Mouse (Mus musculus) T-helper 1 cell (primary cell): ENCODE data around the gene Klf7.
"Not testable (repeated sequence)": the region's sequence is repeated elsewhere in the genome, so short reads cannot be mapped to it uniquely, and the experiment has no call there.

Source experiments
- in situ Hi-C: fragments of 300-600 bp; cut with MboI, MseI; formaldehyde crosslinking; loops from one replicate; pipeline ENCODE4 v1.15.1; 2025; ENCODE audit warnings: high pct_unique_total_duplicates

Klf7 gene

GRCm38 (mm10) chr1:64121559-64122465 is at the start of gene Klf7:
Gene Klf7, minus strand, starts transcription at chr1:64122282.
- in situ Hi-C loops, result no loop called here

GRCm38 (mm10) chr1:64164526-64165062 is 42.5 kb upstream of the Klf7 start:
- in situ Hi-C loops, result no loop called here

- in situ Hi-C loops, result no loop called here
Measured at GRCm38 (mm10) chr1:64158766-64159165, 36.7 kb upstream of the Klf7 start.

- in situ Hi-C loops, result no loop called here
Measured at GRCm38 (mm10) chr1:64149185-64149584, 27.1 kb upstream of the Klf7 start.

GRCm38 (mm10) chr1:64142691-64143445 is 20.8 kb upstream of the Klf7 start:
- in situ Hi-C loops, result no loop called here

DNA sequence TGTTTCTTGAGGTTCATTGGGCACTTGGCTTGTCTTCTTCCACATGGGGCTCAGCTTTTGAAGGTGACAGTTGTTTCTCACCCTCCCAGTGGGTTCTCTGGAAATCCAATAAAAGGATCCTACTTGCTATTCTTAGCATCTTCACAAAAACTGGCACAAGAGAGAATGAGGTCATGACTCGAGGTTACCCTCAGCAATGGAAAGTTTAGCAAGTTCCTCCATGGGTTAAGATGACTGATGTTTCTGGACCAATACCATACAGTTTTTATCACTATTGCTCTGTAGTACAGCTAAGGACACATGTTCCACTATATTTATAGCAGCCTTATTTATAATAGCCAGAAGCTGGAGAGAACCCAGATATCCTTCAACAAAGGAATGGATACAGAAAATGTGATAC is 12.4 kb upstream of the Klf7 start:
- in situ Hi-C loops, result loop anchor here (10.0 kb wide), 1 partner anchor 310 kb away; no protein-coding TSS in a partner anchor

GRCm38 (mm10) chr1:64126822-64127221 is 4.7 kb upstream of the Klf7 start:
- in situ Hi-C loops, result no loop called here

DNA sequence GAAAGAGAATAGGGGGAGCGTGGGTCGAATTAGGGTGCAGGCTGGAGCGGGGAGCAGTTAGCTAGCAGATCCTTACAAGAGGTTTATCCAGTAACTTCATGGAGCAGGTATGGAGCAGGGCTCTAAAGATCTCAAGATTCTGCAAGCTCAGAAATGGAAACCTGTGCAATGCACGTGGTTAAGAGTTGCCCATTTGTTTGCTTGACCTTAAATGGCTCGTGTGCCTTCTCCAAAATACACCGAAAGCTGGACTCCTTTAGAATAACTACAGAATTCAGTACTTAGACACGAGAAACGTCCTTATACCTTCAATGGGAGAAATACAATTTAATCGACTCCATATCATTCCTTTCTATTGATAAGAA is 366 bp upstream of the Klf7 start:
- in situ Hi-C loops, result no loop called here

GRCm38 (mm10) chr1:64120811-64121515 is 1.1 kb downstream of the Klf7 start:
- in situ Hi-C loops, result no loop called here

- in situ Hi-C loops, result no loop called here
Measured at GRCm38 (mm10) chr1:64120421-64120810, 1.7 kb downstream of the Klf7 start.

- in situ Hi-C loops, result loop anchor here (5.0 to 10.0 kb wide), 4 partner anchors 72 to 495 kb away; partner anchors contain the start of genes Creb1 and Mettl21a
Measured at GRCm38 (mm10) chr1:64119851-64120250, 2.2 kb downstream of the Klf7 start.

- in situ Hi-C loops, result loop anchor here (5.0 to 10.0 kb wide), 4 partner anchors 73 to 495 kb away; partner anchors contain the start of genes Creb1 and Mettl21a
Measured at GRCm38 (mm10) chr1:64119358-64119794, 2.7 kb downstream of the Klf7 start.

DNA sequence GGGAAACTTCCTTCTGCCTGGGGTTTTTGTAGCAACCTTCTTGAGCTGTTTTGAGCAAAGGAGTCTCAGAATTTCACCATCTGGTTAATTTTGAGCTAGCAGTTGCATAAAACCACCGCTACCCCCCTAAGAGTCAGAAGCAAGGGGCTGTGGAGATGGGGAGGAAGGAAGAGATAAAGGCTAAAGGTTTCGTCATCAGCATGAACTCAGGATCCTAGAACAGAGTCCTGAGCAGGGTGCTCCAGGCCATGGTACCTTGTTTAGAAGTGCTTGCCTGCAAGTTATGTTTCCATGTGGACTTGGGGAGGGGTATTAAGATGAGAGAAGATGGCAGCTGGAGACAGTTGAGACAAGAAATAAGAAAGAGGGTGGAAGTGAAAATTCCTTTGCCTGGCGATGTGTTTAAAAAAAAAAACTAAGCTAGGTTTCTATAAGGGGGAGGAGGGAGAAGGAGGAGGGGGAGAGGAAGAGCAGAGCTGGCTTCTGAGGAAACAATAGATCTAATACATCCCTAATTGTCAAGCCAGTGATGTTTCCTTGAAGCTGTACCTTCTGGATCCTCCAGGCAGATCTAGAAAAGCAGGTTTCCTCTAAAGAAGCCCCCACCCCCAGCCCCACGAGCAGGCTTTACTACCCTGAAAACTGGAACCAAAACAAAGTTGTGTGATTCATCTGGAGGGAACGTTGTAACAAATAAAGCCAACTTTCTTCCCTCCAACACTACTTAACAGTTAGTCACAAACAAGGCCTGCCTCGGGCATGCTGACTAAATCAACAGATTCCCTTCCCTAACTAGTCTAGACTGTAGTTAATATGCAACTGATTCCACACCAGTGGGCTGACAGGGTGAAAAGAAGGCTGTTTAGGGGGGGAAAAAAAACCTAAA is 3.6 kb downstream of the Klf7 start:
- in situ Hi-C loops, result loop anchor here (5.0 to 10.0 kb wide), 4 partner anchors 74 to 496 kb away; partner anchors contain the start of genes Creb1 and Mettl21a

DNA sequence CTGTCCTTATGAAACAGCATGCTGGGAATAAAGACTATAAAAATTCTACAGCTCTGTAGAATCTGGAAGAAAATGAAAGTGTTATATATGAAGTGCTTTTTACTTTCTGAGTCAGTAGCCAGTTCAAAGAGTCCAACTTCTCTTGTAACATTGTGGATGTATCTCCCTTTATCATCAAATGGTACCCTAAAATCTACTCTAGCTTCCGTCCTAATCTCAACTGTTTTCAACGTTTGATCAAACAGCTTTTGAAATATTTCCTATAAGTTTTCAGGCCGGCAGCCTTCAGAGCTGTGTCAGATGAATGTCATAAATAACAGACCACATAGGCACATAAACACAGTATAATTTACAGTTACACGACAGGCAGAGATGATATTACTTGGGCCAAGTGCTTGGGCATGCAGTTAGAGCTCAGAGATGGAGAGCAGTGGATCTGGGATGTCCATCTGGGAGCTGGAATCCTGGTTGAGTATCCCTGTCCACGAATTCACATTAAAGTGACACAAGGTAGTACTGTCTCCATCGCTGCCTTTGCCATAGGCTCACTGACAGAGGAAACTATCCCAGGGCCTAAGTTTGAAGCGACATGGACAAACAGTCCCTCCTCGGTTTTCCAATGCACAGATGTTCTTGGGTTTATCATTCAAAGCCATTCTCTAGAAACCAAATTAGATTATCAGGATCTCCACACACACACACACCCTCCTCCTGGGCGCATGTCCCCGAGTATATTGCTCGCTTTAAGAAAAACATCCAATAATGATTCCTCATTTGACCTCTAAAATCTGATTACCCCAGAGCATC is 4.4 kb downstream of the Klf7 start:
- in situ Hi-C loops, result loop anchor here (5.0 to 10.0 kb wide), 4 partner anchors 75 to 497 kb away; partner anchors contain the start of genes Creb1 and Mettl21a

- in situ Hi-C loops, result loop anchor here (5.0 to 10.0 kb wide), 4 partner anchors 75 to 498 kb away; partner anchors contain the start of genes Creb1 and Mettl21a
Measured at GRCm38 (mm10) chr1:64116746-64117455, 5.2 kb downstream of the Klf7 start.

- in situ Hi-C loops, result loop anchor here (10.0 kb wide), 2 partner anchors 420 to 500 kb away; partner anchors contain the start of genes Creb1 and Mettl21a
Measured at GRCm38 (mm10) chr1:64114579-64114978, 7.5 kb downstream of the Klf7 start.

DNA sequence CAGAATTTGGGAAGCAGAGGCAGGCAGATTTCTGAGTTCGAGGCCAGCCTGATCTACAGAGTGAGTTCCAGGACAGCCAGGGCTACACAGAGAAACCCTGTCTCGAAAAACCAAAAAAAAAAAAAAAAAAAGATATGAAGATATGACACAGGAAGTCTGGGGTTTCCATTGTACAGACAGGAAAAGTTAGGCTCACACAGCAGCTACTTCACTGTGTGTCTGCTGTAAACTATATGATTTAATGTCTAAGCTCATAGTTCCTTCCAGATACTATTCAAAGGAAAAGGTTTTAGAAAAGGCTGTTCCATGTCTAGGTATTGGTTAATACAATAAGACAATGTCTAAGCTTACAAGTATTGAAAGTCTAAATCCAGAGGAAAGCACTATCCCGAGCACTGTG is 13.4 kb downstream of the Klf7 start:
- in situ Hi-C loops, result not testable (repeated sequence)

DNA sequence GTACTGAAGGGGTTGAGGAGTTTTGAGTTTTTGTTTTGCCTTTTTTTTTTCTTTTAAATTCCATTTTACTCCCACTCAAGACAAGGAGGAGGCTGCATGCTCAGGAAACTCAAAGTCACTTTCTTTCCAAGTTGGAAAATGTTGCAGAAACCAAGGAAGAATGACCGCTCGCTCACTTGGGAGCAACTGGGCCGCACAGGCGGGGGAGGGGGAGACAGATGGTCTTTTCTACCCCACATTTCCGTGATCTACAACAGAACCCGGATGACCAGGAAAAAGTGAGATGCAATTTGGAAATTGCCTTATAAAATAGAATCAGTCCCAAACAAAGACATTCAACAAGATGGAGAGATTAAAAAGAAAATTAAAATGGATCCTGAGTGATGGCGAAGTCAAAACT is 14.6 kb downstream of the Klf7 start:
- in situ Hi-C loops, result no loop called here

DNA sequence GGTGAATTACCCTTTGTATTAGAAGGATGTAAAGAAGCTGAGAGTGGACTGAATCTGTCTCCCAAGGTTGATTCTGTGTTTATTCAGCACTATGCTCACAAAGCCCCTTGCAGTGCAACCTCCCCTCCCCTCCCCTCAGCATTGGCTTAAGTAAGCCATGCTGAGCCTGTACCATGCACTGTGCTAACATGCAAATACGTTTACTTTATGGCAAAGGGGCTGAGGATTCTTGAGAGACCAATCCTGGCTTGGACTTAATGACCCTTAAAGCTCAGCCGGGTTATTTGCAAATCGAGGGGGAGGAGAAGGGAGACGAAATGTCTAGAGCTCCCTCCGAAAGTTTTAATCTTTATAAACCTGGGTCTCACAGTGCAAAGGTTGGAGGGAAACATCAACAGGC is 16.0 kb downstream of the Klf7 start:
- in situ Hi-C loops, result no loop called here
